Mouse (Mus musculus) kidney, adult 2 months (tissue): ENCODE measurements around the gene Zfp64.

Source experiments
- CTCF ChIP-seq: fragments of 200-500 bp; conservative IDR thresholded peaks from 2 replicates; pipeline ENCODE4 v1.5.1; 2011; ENCODE audit warnings: low read depth, mild to moderate bottlenecking, control low read depth, low read length, moderate library complexity, mixed read lengths; ENCODE audit not compliant: insufficient read depth, insufficient read length
- POLR2A ChIP-seq: fragments of 200-500 bp; IDR thresholded peaks from one replicate; pipeline ENCODE4 v1.6.1; 2011; ENCODE audit warnings: low read depth, low read length, control low read depth

DNA sequence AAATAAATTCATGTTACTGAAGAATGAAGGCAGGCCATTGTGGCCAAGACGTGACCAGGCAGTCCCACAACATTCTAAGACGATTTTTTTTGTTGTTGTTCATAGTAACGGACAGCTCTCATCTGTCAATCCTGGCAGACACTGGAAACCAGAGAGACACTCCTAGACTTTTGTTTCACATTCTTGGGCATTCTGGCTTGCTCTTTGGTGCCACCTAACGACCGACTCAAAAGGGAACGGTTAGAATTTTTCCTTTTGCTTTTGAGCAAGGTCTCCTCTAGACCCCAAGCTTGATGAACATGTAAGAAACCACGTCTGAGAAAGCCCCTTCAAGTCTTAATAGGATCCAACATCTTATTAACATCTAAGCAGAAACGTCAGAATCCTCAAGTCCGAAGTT, 31.7 kb downstream of the Zfp64 start:
- TF ChIP-seq CTCF (peak; percentile 35; the same call in 1 of the 2 replicates), POLR2A (no peak)
